Mouse (Mus musculus) MEL (cell line): ENCODE results near the gene Cmtm7. TPM values are rescaled to one million over a fixed set of nuclear protein-coding genes. Genes with fewer than 3 reads are reported as not detected.

Experiments
- DNase-seq: peaks from one replicate; pipeline ENCODE4 v3.0.0; 2011; ENCODE audit warnings: low read depth, low spot score
- H3K27ac ChIP-seq: 2 replicates; pipeline ENCODE4 v1.5.1; 2012; ENCODE audit warnings: low read depth, mild to moderate bottlenecking, control low read depth, low read length, moderate library complexity; ENCODE audit not compliant: control insufficient read depth
- H3K27me3 ChIP-seq, 2 experiments: fragments of 150-350 bp in 1 of 2; sonication (generic) in 1 of 2; 2 replicates each; pipeline ENCODE4 v1.6.1; 2012; ENCODE audit warnings: low read length in 2 of 2, mild to moderate bottlenecking in 2 of 2, improper control_type of control experiment in 1 of 2, moderate library complexity in 1 of 2; ENCODE audit not compliant: insufficient read depth in 2 of 2, control insufficient read depth in 1 of 2
- H3K36me3 ChIP-seq, 2 experiments: 2 replicates each; pipeline ENCODE4 v1.6.1; 2012 to 2014; ENCODE audit warnings: low read length in 2 of 2, improper control_type of control experiment in 1 of 2, inconsistent platforms in 1 of 2, mild to moderate bottlenecking in 1 of 2; ENCODE audit not compliant: insufficient read depth in 2 of 2, control insufficient read depth in 1 of 2
- H3K4me1 ChIP-seq, 2 experiments: fragments of 150-350 bp in 1 of 2; sonication (generic) in 1 of 2; 2 replicates each; pipeline ENCODE4 v1.6.1; 2012; ENCODE audit warnings: low read length in 2 of 2, improper control_type of control experiment in 1 of 2, mild to moderate bottlenecking in 1 of 2; ENCODE audit not compliant: insufficient read depth in 2 of 2, control insufficient read depth in 1 of 2
- H3K4me3 ChIP-seq, 2 experiments: fragments of 150-350 bp in 1 of 2; sonication (generic) in 1 of 2; 2 replicates each; pipeline ENCODE4 v1.5.1; 2012; ENCODE audit warnings: low read depth in 2 of 2, low read length in 2 of 2, mild to moderate bottlenecking in 2 of 2, moderate library complexity in 2 of 2, control low read depth in 1 of 2, improper control_type of control experiment in 1 of 2; ENCODE audit not compliant: control insufficient read depth in 1 of 2, insufficient read depth in 1 of 2
- H3K79me2 ChIP-seq: 2 replicates; pipeline ENCODE4 v1.6.1; 2012; ENCODE audit warnings: mild to moderate bottlenecking, low read length, moderate library complexity; ENCODE audit not compliant: control insufficient read depth, poor library complexity, insufficient read depth
- H3K9ac ChIP-seq: 2 replicates; pipeline ENCODE4 v1.6.1; 2012; ENCODE audit warnings: low read depth, mild to moderate bottlenecking, control low read depth, low read length, moderate library complexity; ENCODE audit not compliant: control insufficient read depth, poor library complexity, severe bottlenecking
- H3K9me3 ChIP-seq: fragments of 150-350 bp; sonication (generic); replicated peaks from 2 replicates; pipeline ENCODE4 v1.6.1; 2012; ENCODE audit warnings: mild to moderate bottlenecking, low read length, improper control_type of control experiment, moderate library complexity; ENCODE audit not compliant: insufficient read depth
- BHLHE40 ChIP-seq: IDR thresholded peaks from 2 replicates; pipeline ENCODE4 v1.6.1; 2012; ENCODE audit warnings: low read depth, mild to moderate bottlenecking, inconsistent platforms, low read length, improper control_type of control experiment, borderline replicate concordance
- CHD1 ChIP-seq: IDR thresholded peaks from 2 replicates; pipeline ENCODE4 v1.6.1; 2012; ENCODE audit warnings: low read depth, mild to moderate bottlenecking, inconsistent platforms, low read length, improper control_type of control experiment
- CHD2 ChIP-seq: IDR thresholded peaks from 2 replicates; pipeline ENCODE4 v1.6.1; 2011; ENCODE audit warnings: low read length, improper control_type of control experiment
- CTCF ChIP-seq, 3 experiments: IDR thresholded peaks in 2 of 3; conservative IDR thresholded peaks in 1 of 3; 2 replicates each; pipeline ENCODE4 v1.5.1; 2011 to 2012; ENCODE audit warnings: low read length in 3 of 3, low read depth in 2 of 3, mild to moderate bottlenecking in 2 of 3, improper control_type of control experiment in 1 of 3, inconsistent platforms in 1 of 3, mixed read lengths in 1 of 3, moderate library complexity in 1 of 3; ENCODE audit not compliant: control insufficient read depth in 1 of 3, insufficient read depth in 1 of 3, poor library complexity in 1 of 3, severe bottlenecking in 1 of 3
- E2F4 ChIP-seq: IDR thresholded peaks from 2 replicates; pipeline ENCODE4 v1.6.1; 2011; ENCODE audit warnings: low read depth, low read length, improper control_type of control experiment, borderline replicate concordance
- EP300 ChIP-seq, 2 experiments: IDR thresholded peaks; 2 replicates each; pipeline ENCODE4 v1.6.1; 2011; ENCODE audit warnings: improper control_type of control experiment in 2 of 2, low read length in 2 of 2, low read depth in 1 of 2, mild to moderate bottlenecking in 1 of 2
- ETS1 ChIP-seq: IDR thresholded peaks from 2 replicates; pipeline ENCODE4 v1.6.1; 2012; ENCODE audit warnings: low read depth, mild to moderate bottlenecking, inconsistent platforms, low read length, improper control_type of control experiment, moderate library complexity
- GABPA ChIP-seq: IDR thresholded peaks from 2 replicates; pipeline ENCODE4 v1.6.1; 2012; ENCODE audit warnings: low read depth, mild to moderate bottlenecking, inconsistent platforms, low read length, improper control_type of control experiment, moderate library complexity
- GATA1 ChIP-seq: IDR thresholded peaks from 2 replicates; pipeline ENCODE4 v1.6.1; 2011; ENCODE audit warnings: low read depth, low read length, improper control_type of control experiment
- HCFC1 ChIP-seq: IDR thresholded peaks from 2 replicates; pipeline ENCODE4 v1.6.1; 2012; ENCODE audit warnings: low read depth, mild to moderate bottlenecking, inconsistent platforms, low read length, improper control_type of control experiment, moderate library complexity
- JUND ChIP-seq: IDR thresholded peaks from 2 replicates; pipeline ENCODE4 v1.6.1; 2011; ENCODE audit warnings: low read depth, mild to moderate bottlenecking, improper control_type of control experiment, low read length
- KAT2A ChIP-seq: conservative IDR thresholded peaks from 2 replicates; pipeline ENCODE4 v1.6.1; 2012; ENCODE audit warnings: low read depth, low read length, improper control_type of control experiment, inconsistent platforms
- MAFK ChIP-seq: IDR thresholded peaks from 2 replicates; pipeline ENCODE4 v1.6.1; 2011; ENCODE audit warnings: low read depth, mild to moderate bottlenecking, low read length, improper control_type of control experiment, borderline replicate concordance
- MAZ ChIP-seq: IDR thresholded peaks from 2 replicates; pipeline ENCODE4 v1.6.1; 2012; ENCODE audit warnings: low read depth, mild to moderate bottlenecking, inconsistent platforms, low read length, improper control_type of control experiment
- MEF2A ChIP-seq: IDR thresholded peaks from 2 replicates; pipeline ENCODE4 v1.6.1; 2014; ENCODE audit warnings: low read depth, mild to moderate bottlenecking, inconsistent platforms, low read length, improper control_type of control experiment; ENCODE audit not compliant: poor library complexity, insufficient replicate concordance, severe bottlenecking; ENCODE audit errors: extremely low read depth
- MYB ChIP-seq: IDR thresholded peaks from 2 replicates; pipeline ENCODE4 v1.6.1; 2011; ENCODE audit warnings: mild to moderate bottlenecking, low read depth, low read length, improper control_type of control experiment
- MYC ChIP-seq: IDR thresholded peaks from 2 replicates; pipeline ENCODE4 v1.6.1; 2011; ENCODE audit warnings: low read depth, mild to moderate bottlenecking, low read length, improper control_type of control experiment, moderate library complexity
- NELFE ChIP-seq: IDR thresholded peaks from 2 replicates; pipeline ENCODE4 v1.6.1; 2011; ENCODE audit warnings: low read depth, low read length, improper control_type of control experiment
- NRF1 ChIP-seq: IDR thresholded peaks from 2 replicates; pipeline ENCODE4 v1.6.1; 2014; ENCODE audit warnings: low read depth, mild to moderate bottlenecking, inconsistent platforms, low read length, improper control_type of control experiment, moderate library complexity; ENCODE audit not compliant: poor library complexity, insufficient read depth, severe bottlenecking
- POLR2A ChIP-seq, 2 experiments: IDR thresholded peaks; 2 replicates each; pipeline ENCODE4 v1.6.1; 2011 to 2012; ENCODE audit warnings: low read length in 2 of 2, mild to moderate bottlenecking in 2 of 2, control low read depth in 1 of 2, improper control_type of control experiment in 1 of 2, low read depth in 1 of 2, moderate library complexity in 1 of 2; ENCODE audit not compliant: control insufficient read depth in 1 of 2, insufficient read depth in 1 of 2, poor library complexity in 1 of 2
- POLR2AphosphoS2 ChIP-seq: IDR thresholded peaks from 2 replicates; pipeline ENCODE4 v1.6.1; 2011; ENCODE audit warnings: low read length, improper control_type of control experiment
- POLR2AphosphoS5 ChIP-seq: IDR thresholded peaks from 2 replicates; pipeline ENCODE4 v1.6.1; 2012; ENCODE audit warnings: low read depth, borderline replicate concordance, mild to moderate bottlenecking, inconsistent platforms, low read length, moderate library complexity, mixed read lengths
- RAD21 ChIP-seq: IDR thresholded peaks from 2 replicates; pipeline ENCODE4 v1.6.1; 2011; ENCODE audit warnings: mild to moderate bottlenecking, low read depth, low read length, improper control_type of control experiment
- RCOR1 ChIP-seq: IDR thresholded peaks from 2 replicates; pipeline ENCODE4 v1.6.1; 2012; ENCODE audit warnings: low read depth, mild to moderate bottlenecking, inconsistent platforms, low read length, improper control_type of control experiment
- SIN3A ChIP-seq: IDR thresholded peaks from 2 replicates; pipeline ENCODE4 v1.6.1; 2012; ENCODE audit warnings: low read length, improper control_type of control experiment, inconsistent platforms
- SMC3 ChIP-seq: IDR thresholded peaks from 2 replicates; pipeline ENCODE4 v1.6.1; 2011; ENCODE audit warnings: low read depth, low read length, improper control_type of control experiment
- TAL1 ChIP-seq: IDR thresholded peaks from 2 replicates; pipeline ENCODE4 v1.6.1; 2012; ENCODE audit warnings: mild to moderate bottlenecking, inconsistent platforms, low read length, moderate library complexity, mixed read lengths
- TBP ChIP-seq: IDR thresholded peaks from 2 replicates; pipeline ENCODE4 v1.8.0; 2011; ENCODE audit warnings: low read depth, low read length, improper control_type of control experiment
- TCF12 ChIP-seq: IDR thresholded peaks from 2 replicates; pipeline ENCODE4 v1.6.1; 2014; ENCODE audit warnings: low read depth, mild to moderate bottlenecking, inconsistent platforms, low read length, improper control_type of control experiment, moderate library complexity
- UBTF ChIP-seq: IDR thresholded peaks from 2 replicates; pipeline ENCODE4 v1.6.1; 2012; ENCODE audit warnings: low read depth, mild to moderate bottlenecking, inconsistent platforms, low read length, improper control_type of control experiment, moderate library complexity, borderline replicate concordance; ENCODE audit not compliant: insufficient read depth
- USF1 ChIP-seq: IDR thresholded peaks from 2 replicates; pipeline ENCODE4 v1.6.1; 2014; ENCODE audit warnings: low read depth, mild to moderate bottlenecking, inconsistent platforms, low read length, improper control_type of control experiment, moderate library complexity
- USF2 ChIP-seq, 2 experiments: IDR thresholded peaks; 2 replicates each; pipeline ENCODE4 v1.6.1; 2011 to 2012; ENCODE audit warnings: improper control_type of control experiment in 2 of 2, low read length in 2 of 2, borderline replicate concordance in 1 of 2, inconsistent platforms in 1 of 2, low read depth in 1 of 2, mild to moderate bottlenecking in 1 of 2; ENCODE audit not compliant: insufficient read depth in 1 of 2
- ZC3H11A ChIP-seq: IDR thresholded peaks from 2 replicates; pipeline ENCODE4 v1.6.1; 2012; ENCODE audit warnings: low read depth, mild to moderate bottlenecking, inconsistent platforms, low read length, improper control_type of control experiment
- ZKSCAN1 ChIP-seq: IDR thresholded peaks from 2 replicates; pipeline ENCODE4 v1.6.1; 2012; ENCODE audit warnings: low read depth, mild to moderate bottlenecking, inconsistent platforms, low read length, improper control_type of control experiment, moderate library complexity
- ZMIZ1 ChIP-seq: IDR thresholded peaks from 2 replicates; pipeline ENCODE4 v1.6.1; 2012; ENCODE audit warnings: low read depth, mild to moderate bottlenecking, inconsistent platforms, low read length, improper control_type of control experiment, moderate library complexity
- ZNF384 ChIP-seq: IDR thresholded peaks from 2 replicates; pipeline ENCODE4 v1.6.1; 2012; ENCODE audit warnings: low read depth, mild to moderate bottlenecking, inconsistent platforms, low read length, improper control_type of control experiment
- polyA plus RNA-seq, 2 experiments: library from polyadenylated mRNA; stranded (reverse) in 1 of 2; unstranded in 1 of 2; fragments of >175 nt in 1 of 2; fragments of >200 nt in 1 of 2; gene quantifications; 2 replicates each; pipeline versions ENCODE4 v1.2.1 to v1.2.4; 2012; ENCODE audit warnings: low replicate concordance in 2 of 2, low read depth in 1 of 2; ENCODE audit not compliant: insufficient read length in 2 of 2, insufficient read depth in 1 of 2, missing spikeins in 1 of 2
- total RNA-seq: library from RNA; depleted of rRNA; stranded (reverse); fragments of 300-350 nt; gene quantifications from 2 replicates; pipeline ENCODE4 v1.2.3, GENCODE M21; 2012

Gene Cmtm7
- total and polyA plus RNA-seq, 3 experiments: 290 to 545 TPM; not detected in 1

GRCm38 (mm10) chr9:114788697-114789096 lies 7.0 kb upstream of the Cmtm7 start:
- DNase-seq: peak; percentile 84
- Histone ChIP-seq H3K36me3 (peaks cover 0 to 31% of the 10 kb centered on the region in 2 experiments; a peak in 2 of 4 replicates), H3K4me3 (peak overlapping the region; percentile 13 to 29; a peak in 3 of 4 replicates), H3K79me2 (no peaks in the 10 kb centered on the region; the same call in 1 of the 2 replicates), H3K27me3 (no peaks in the 10 kb centered on the region), H3K9me3 (no peaks in the 10 kb centered on the region), H3K9ac (peak overlapping the region; percentile 40; the same call in 1 of the 2 replicates), H3K27ac (peak overlapping the region; percentile 91), H3K4me1 (peaks cover 17 to 38% of the 10 kb centered on the region in 2 experiments)
- no peak for TF ChIP-seq ZC3H11A
- peak; percentile 66 for TF ChIP-seq MAFK
- TF ChIP-seq ETS1: peak; percentile 88
- peak; percentile 95 for TF ChIP-seq GABPA
- no peak for TF ChIP-seq MAZ
- TF ChIP-seq TAL1: 0 out of 2 replicates have a peak, but pooled peaks have one; percentile 21
- no peak for TF ChIP-seq USF2 (IDR thresholded peaks at IDR 0.05; ENCODE audit: borderline replicate concordance in 1 of 2, insufficient read depth in 1 of 2, low read depth in 1 of 2, low read length in 2 of 2)
- TF ChIP-seq ZMIZ1: peak; percentile 86
- TF ChIP-seq CHD2: no peak
- no peak for TF ChIP-seq USF1
- no peak for TF ChIP-seq E2F4
- TF ChIP-seq KAT2A: 0 out of 2 replicates have a peak, but pooled peaks have one; percentile 27
- TF ChIP-seq NELFE: peak; percentile 36; the same call in 1 of the 2 replicates
- TF ChIP-seq MEF2A: no peak
- 0 out of 2 replicates have a peak, but pooled peaks have one; percentile 16 for TF ChIP-seq SMC3
- TF ChIP-seq NRF1: 0 out of 2 replicates have a peak, but pooled peaks have one; percentile 8
- TF ChIP-seq POLR2A (IDR thresholded peaks at IDR 0.05; ENCODE audit: control insufficient read depth in 1 of 2, insufficient read depth in 1 of 2, low read depth in 1 of 2, low read length in 2 of 2, poor library complexity in 1 of 2): peak in 1 of 2 experiments; percentile 41; a peak in 1 of 4 replicates
- TF ChIP-seq EP300 (IDR thresholded peaks at IDR 0.05; ENCODE audit: low read depth in 1 of 2, low read length in 2 of 2): peak; percentile 92 to 93
- no peak for TF ChIP-seq JUND
- TF ChIP-seq UBTF: no peak
- peak; percentile 87 for TF ChIP-seq SIN3A
- no peak for TF ChIP-seq HCFC1
- TF ChIP-seq CTCF (IDR thresholded peaks at IDR 0.05 in 2 of 3, conservative IDR thresholded peaks at IDR 0.05 in 1 of 3; ENCODE audit: control insufficient read depth in 1 of 3, insufficient read depth in 1 of 3, low read depth in 2 of 3, low read length in 3 of 3, poor library complexity in 1 of 3, severe bottlenecking in 1 of 3): no peak
- peak; percentile 59; the same call in 1 of the 2 replicates for TF ChIP-seq MYB
- peak; percentile 70; the same call in 1 of the 2 replicates for TF ChIP-seq CHD1
- peak; percentile 94 for TF ChIP-seq RCOR1
- TF ChIP-seq TBP: peak; percentile 29; the same call in 1 of the 2 replicates
- peak; percentile 57; the same call in 1 of the 2 replicates for TF ChIP-seq MYC
- TF ChIP-seq RAD21: no peak
- TF ChIP-seq POLR2AphosphoS2: no peak
- TF ChIP-seq POLR2AphosphoS5: no peak
- TF ChIP-seq ZNF384: no peak
- peak; percentile 98 for TF ChIP-seq GATA1
- peak; percentile 65; the same call in 1 of the 2 replicates for TF ChIP-seq BHLHE40
- peak; percentile 91 for TF ChIP-seq TCF12
- 0 out of 2 replicates have a peak, but pooled peaks have one; percentile 23 for TF ChIP-seq ZKSCAN1
